Mouse (Mus musculus) liver, postnatal 0 days (tissue): ENCODE measurements around the gene Sstr2.

Experiments used
- CTCF ChIP-seq: sonication (generic); IDR thresholded peaks from 2 replicates; pipeline ENCODE4 v1.5.1; 2016; ENCODE audit warnings: antibody characterized with exemption, low read depth
- EP300 ChIP-seq: IDR thresholded peaks from 2 replicates; pipeline ENCODE4 v1.6.1; 2016; ENCODE audit warnings: antibody characterized with exemption, low read depth, mild to moderate bottlenecking

- TF ChIP-seq CTCF (peak; percentile 77), EP300 (no peak)
Measured at GRCm38 (mm10) chr11:113611664-113612611, 7.2 kb upstream of the Sstr2 start.
